ENCODE assay signal across 8 mouse cellular contexts in the genomic region with DNA sequence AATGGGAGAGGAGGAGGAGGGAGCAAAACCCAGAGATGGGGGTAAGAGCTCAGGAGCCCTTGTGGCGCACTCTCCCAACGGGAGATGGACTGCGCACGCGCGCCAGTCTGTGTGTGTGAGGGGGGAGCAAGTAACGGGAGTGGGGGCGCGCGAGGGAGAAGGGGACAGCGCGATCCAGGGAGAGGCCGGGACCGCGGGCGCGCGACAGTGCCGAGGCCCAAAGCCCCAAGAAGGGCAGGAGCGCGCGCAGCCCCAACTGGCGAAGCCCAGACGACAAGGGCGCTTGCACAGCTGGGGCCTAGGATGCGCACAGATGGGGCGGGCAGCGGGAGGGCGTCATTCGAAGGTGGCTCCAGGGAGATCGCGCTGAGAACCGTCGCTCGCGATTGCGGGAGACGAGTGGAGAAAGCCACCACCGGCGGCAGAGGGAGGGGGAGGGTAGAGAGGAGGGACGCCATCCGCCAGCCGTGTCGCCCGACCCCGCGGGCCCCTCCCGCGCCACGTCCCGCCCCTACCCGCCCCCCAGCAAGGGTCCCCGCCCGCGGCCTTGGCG. TPM values are rescaled to one million over a fixed set of nuclear protein-coding genes. Genes with fewer than 3 reads are reported as not detected.
DNase-seq lines count a peak whose midpoint lies in the region; ATAC-seq lines count a peak whose summit lies in the region.

No protein-coding gene starts in this region.

- no peaks in the 10 kb centered on the region for H3K9me3 ChIP-seq in hindbrain, embryonic 16.5 days (ENCODE audit: control insufficient read depth, low read length)

- peak overlapping the region; percentile 95 for H3K27ac ChIP-seq in hindbrain, embryonic 16.5 days (ENCODE audit: low read depth, low read length)

- H3K4me2 ChIP-seq in hindbrain, embryonic 16.5 days (ENCODE audit: low read length), result peak overlapping the region; percentile 65

- H3K4me1 ChIP-seq in hindbrain, embryonic 16.5 days (ENCODE audit: control insufficient read depth, insufficient read depth, low read depth, low read length), result peaks cover 4% of the 10 kb centered on the region

- H3K27me3 ChIP-seq in hindbrain, embryonic 16.5 days (replicated peaks; ENCODE audit: control insufficient read depth, insufficient read depth, low read length), result no peaks in the 10 kb centered on the region

- peak overlapping the region; percentile 82 for H3K9ac ChIP-seq in hindbrain, embryonic 16.5 days (ENCODE audit: low read depth, low read length)

- peak overlapping the region; percentile 61 for H3K4me3 ChIP-seq in hindbrain, embryonic 16.5 days (ENCODE audit: low read length)

- 16% methylated on average over 22 of the region's 56 CpGs for WGBS in hindbrain, embryonic 16.5 days

- DNase-seq in ZHBTc4 (ENCODE audit: low read depth, low spot score), result peak; percentile 88
- DNase-seq in cerebellum, postnatal 4 days (ENCODE audit: low spot score in 2 of 2), result peak; percentile 36 to 74
- peak; percentile 73 for DNase-seq in gastrocnemius, adult 18-20 months (ENCODE audit: low spot score)
- DNase-seq in left cerebral cortex, adult 18-20 months (ENCODE audit: low spot score in 2 of 2), result peak; percentile 75 to 80
- DNase-seq in lung, postnatal 4 days, result peak; percentile 79 to 89
- DNase-seq in retina, postnatal 1 day, result peak; percentile 92
- DNase-seq in thymus, postnatal 4 days, result peak; percentile 84

- no peaks in the 10 kb centered on the region for H3K36me3 ChIP-seq in hindbrain, embryonic 16.5 days (ENCODE audit: control insufficient read depth, insufficient read depth, low read length)

- ATAC-seq in hindbrain, embryonic 16.5 days, result peak; percentile 76

RNA-seq across cellular contexts. Expression of gene Opn1mw, which starts 42.2 kb away (rescaled TPM):
- total RNA-seq in gastrocnemius, adult 18-20 months (2021), result not detected
- not detected in 2 replicates for polyA plus RNA-seq in hindbrain, embryonic 16.5 days (2015; fragmentation: Nextera tagmentation; extraction: Ambion mirVana)
- under 1 TPM; 0.60 to 0.70 TPM for total RNA-seq in left cerebral cortex, adult 18-20 months (2021)

RNA-seq across cellular contexts. Expression of gene Mecp2, which starts 50.1 kb away (rescaled TPM):
- total RNA-seq in gastrocnemius, adult 18-20 months (2021), result 10 to 100 TPM; 27.7 to 29.2 TPM
- polyA plus RNA-seq in hindbrain, embryonic 16.5 days (2015; fragmentation: Nextera tagmentation; extraction: Ambion mirVana), result 9.9 and 10.8 TPM in 2 replicates
- 10 to 100 TPM; 89.6 to 94.8 TPM for total RNA-seq in left cerebral cortex, adult 18-20 months (2021)

Comparison
In these comparisons a context has a peak if more than half of its experiments do, and no peak if none do; other contexts are left out.
1. Peak in every context shown above with its lines: DNase-seq, ATAC-seq, H3K4me3 ChIP-seq and H3K27ac ChIP-seq.